Mouse (Mus musculus): ENCODE measurements around the gene Nptn.

DNA sequence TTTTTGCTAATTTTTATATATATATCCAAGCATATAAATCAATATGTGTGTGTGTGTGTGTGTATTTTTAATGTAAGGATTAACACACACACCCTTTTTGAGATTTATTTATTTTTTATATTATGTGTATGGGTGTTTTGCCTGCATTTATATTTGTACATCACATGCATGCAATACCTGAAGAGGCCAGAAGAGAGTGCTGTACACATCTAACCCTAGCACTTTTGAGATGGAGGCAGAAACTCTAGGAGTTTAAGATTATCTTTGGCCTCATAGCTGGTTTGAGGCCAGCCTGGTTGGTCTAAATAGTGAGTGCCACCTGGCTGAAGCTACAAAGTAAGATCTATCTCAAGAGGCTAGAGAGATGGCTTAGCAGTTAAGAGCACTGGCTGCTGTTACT lies 14.4 kb upstream of the Nptn start:
- TF ChIP-seq CTCF (IDR thresholded peaks at IDR 0.05; ENCODE audit: control insufficient read depth, insufficient read depth, insufficient read length) (no peak), CEBPB (IDR thresholded peaks at IDR 0.05; ENCODE audit: low read depth) (no peak)
